Mouse (Mus musculus) liver, adult 2 months (tissue): ENCODE data around the gene Zyx. TPM values are rescaled to one million over a fixed set of nuclear protein-coding genes. Genes with fewer than 3 reads are reported as not detected.

Source experiments
- DNase-seq: peaks from one replicate; pipeline ENCODE4 v3.0.0-alpha.2; 2011; ENCODE audit warnings: low read depth, low spot score; ENCODE audit errors: extremely low read depth
- H3K27ac ChIP-seq: fragments of 200-500 bp; replicated peaks from 2 replicates; pipeline ENCODE4 v1.5.1; 2012; ENCODE audit warnings: low read depth, mild to moderate bottlenecking, control low read depth, inconsistent platforms, low read length; ENCODE audit not compliant: insufficient read depth
- H3K27me3 ChIP-seq: fragments of 200-500 bp; 2 replicates; pipeline ENCODE4 v1.6.1; 2012; ENCODE audit warnings: mild to moderate bottlenecking, moderate library complexity, low read length, inconsistent platforms; ENCODE audit not compliant: control insufficient read depth, insufficient read depth
- H3K36me3 ChIP-seq: fragments of 200-500 bp; 2 replicates; pipeline ENCODE4 v1.6.1; 2012; ENCODE audit warnings: low read length, inconsistent platforms; ENCODE audit not compliant: control insufficient read depth, insufficient read depth
- H3K4me1 ChIP-seq: fragments of 200-500 bp; 2 replicates; pipeline ENCODE4 v1.6.1; 2011; ENCODE audit warnings: low read length; ENCODE audit not compliant: control insufficient read depth, insufficient read depth
- H3K4me3 ChIP-seq: fragments of 200-500 bp; 2 replicates; pipeline ENCODE4 v1.5.1; 2011; ENCODE audit warnings: low read depth, mild to moderate bottlenecking, control low read depth, low read length, moderate library complexity; ENCODE audit not compliant: insufficient read depth
- H3K79me2 ChIP-seq: fragments of 200-500 bp; 2 replicates; pipeline ENCODE4 v1.6.1; 2012; ENCODE audit warnings: inconsistent platforms, mild to moderate bottlenecking, low read length, moderate library complexity; ENCODE audit not compliant: control insufficient read depth, insufficient read depth
- H3K9ac ChIP-seq: fragments of 200-500 bp; 2 replicates; pipeline ENCODE4 v1.6.1; 2012; ENCODE audit warnings: low read depth, mild to moderate bottlenecking, control low read depth, inconsistent platforms, low read length
- CTCF ChIP-seq: fragments of 200-500 bp; IDR thresholded peaks from 2 replicates; pipeline ENCODE4 v1.5.1; 2011; ENCODE audit warnings: low read depth, low read length, control low read depth
- POLR2A ChIP-seq: fragments of 200-500 bp; IDR thresholded peaks from 2 replicates; pipeline ENCODE4 v1.6.1; 2011; ENCODE audit warnings: low read length, control low read depth; ENCODE audit not compliant: insufficient read depth; ENCODE audit errors: extremely low read depth
- WGBS: fragments of 180-500 bp; shearing (Covaris S2); methylation state at CpG from one replicate; pipeline ENCODE4 v1.1.7; 2018; 5-methylcytosine and 5-hydroxymethylcytosine counted together
- polyA plus RNA-seq: library from polyadenylated mRNA; depleted of rRNA; stranded (reverse); fragments of >200 nt; gene quantifications from 2 replicates; pipeline ENCODE4 v1.2.3, GENCODE M21; 2012; rRNA removed
- total RNA-seq: library from RNA; depleted of rRNA; stranded (reverse); fragments of >200 nt; gene quantifications from 2 replicates; pipeline ENCODE4 v1.2.3, GENCODE M21; 2014; rRNA removed

Zyx gene
- 6.4 and 9.5 TPM in 2 replicates for total RNA-seq
- polyA plus RNA-seq = 43.1 and 49.8 TPM in 2 replicates

- Histone ChIP-seq H3K36me3 (no peaks in the 10 kb centered on the region), H3K27me3 (no peaks in the 10 kb centered on the region), H3K27ac (peak within 1 kb of the TSS; percentile 81), H3K79me2 (peaks cover 3% of the 10 kb centered on the region; the same call in 1 of the 2 replicates), H3K9ac (peak within 1 kb of the TSS; percentile 98), H3K4me3 (peak within 1 kb of the TSS; percentile 68), H3K4me1 (peaks cover 19% of the 10 kb centered on the region)
- WGBS = under 1% methylated on average over 34 of the region's 36 CpGs
- TF ChIP-seq POLR2A (0 out of 2 replicates have a peak, but pooled peaks have one; percentile 25), CTCF (0 out of 2 replicates have a peak, but pooled peaks have one; percentile 28)
- DNase-seq = peak; percentile 85
Observed at GRCm38 (mm10) chr6:42349426-42350020, at the start of gene Zyx. Gene Zyx (plus strand): TSS chr6:42349630.

DNA sequence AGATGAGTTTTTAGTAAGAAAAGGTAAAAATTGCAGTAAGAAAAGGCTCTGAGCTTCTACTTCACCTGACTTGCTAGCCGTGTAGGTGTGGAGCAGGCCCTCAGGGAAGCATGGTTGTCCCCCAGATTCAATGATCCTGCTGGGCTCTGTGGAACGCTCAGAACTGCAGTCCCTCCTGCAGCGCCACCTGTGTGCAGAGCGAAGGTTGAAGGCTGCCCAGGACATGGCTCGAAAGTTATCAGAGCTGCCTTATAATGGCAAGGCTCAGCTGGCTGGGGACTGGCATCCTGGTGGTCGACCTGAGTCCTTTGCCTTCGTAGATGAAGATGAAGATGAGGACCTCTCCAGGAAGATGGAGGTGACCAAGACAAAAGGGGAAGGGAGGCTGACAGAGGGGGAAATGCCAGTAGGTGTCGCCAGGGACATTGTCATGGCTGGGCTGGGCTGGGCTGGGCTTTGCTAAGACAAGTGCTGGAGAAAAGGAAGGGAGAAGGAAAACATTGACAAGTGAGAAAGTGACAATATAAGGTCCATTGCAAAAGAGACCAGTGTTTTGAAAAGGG is 39.5 kb upstream of the Zyx start:
- Histone ChIP-seq H3K4me3 (no peak overlapping the region), H3K27me3 (no peaks in the 10 kb centered on the region), H3K27ac (no peak overlapping the region), H3K36me3 (no peaks in the 10 kb centered on the region), H3K9ac (no peak overlapping the region), H3K79me2 (no peaks in the 10 kb centered on the region), H3K4me1 (no peaks in the 10 kb centered on the region)
- TF ChIP-seq CTCF = peak; percentile 34
- no peak for TF ChIP-seq POLR2A
- 58% methylated on average over 8 of the region's 8 CpGs for WGBS
- DNase-seq = no peak

DNA sequence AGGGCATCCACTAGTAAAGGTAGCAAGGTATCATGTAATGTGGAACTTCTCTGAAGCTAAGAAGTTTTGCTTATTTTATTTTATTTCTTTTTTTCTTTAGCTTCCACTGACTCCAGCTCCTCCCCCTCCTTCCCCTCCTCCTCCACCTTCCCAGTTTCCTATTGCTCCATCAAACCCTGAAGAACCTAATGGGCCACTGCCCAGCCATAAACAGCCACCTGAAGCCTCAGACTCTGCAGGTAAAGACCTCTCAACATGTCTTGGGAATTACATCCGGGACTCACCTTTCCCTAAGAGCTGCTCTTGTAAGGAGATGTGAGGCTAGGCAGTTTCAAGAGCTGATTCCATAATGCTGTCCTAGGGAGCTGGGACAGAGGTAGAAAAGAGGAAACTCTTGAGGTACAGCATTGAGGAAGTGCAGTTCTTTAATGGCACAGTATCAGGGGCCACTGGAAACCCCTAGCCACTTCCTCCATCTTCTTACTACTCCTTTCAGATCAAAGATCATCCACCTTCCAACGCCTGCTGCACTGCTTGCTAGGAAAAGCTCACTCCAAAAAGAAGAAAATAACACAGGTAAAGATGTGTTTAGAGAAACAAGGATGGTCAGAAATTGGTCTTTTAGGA is 38.9 kb upstream of the Zyx start:
- 82% methylated on average over 2 of the region's 2 CpGs for WGBS
- TF ChIP-seq CTCF (no peak), POLR2A (no peak)
- DNase-seq = no peak
- Histone ChIP-seq H3K36me3 (no peaks in the 10 kb centered on the region), H3K4me1 (no peaks in the 10 kb centered on the region), H3K9ac (no peak overlapping the region), H3K27me3 (no peaks in the 10 kb centered on the region), H3K4me3 (no peak overlapping the region), H3K79me2 (no peaks in the 10 kb centered on the region), H3K27ac (no peak overlapping the region)

- H3K27ac ChIP-seq = no peak overlapping the region
- TF ChIP-seq POLR2A = no peak
- no peak for TF ChIP-seq CTCF
- no peaks in the 10 kb centered on the region for H3K36me3 ChIP-seq
- no peaks in the 10 kb centered on the region for H3K4me1 ChIP-seq
- H3K4me3 ChIP-seq = no peak overlapping the region
- 83% methylated on average over 4 of the region's 4 CpGs for WGBS
- no peak for DNase-seq
- H3K9ac ChIP-seq = no peak overlapping the region
- no peaks in the 10 kb centered on the region for H3K79me2 ChIP-seq
- peaks cover 3% of the 10 kb centered on the region for H3K27me3 ChIP-seq
Observed at GRCm38 (mm10) chr6:42318293-42318692, 31.1 kb upstream of the Zyx start.

DNA sequence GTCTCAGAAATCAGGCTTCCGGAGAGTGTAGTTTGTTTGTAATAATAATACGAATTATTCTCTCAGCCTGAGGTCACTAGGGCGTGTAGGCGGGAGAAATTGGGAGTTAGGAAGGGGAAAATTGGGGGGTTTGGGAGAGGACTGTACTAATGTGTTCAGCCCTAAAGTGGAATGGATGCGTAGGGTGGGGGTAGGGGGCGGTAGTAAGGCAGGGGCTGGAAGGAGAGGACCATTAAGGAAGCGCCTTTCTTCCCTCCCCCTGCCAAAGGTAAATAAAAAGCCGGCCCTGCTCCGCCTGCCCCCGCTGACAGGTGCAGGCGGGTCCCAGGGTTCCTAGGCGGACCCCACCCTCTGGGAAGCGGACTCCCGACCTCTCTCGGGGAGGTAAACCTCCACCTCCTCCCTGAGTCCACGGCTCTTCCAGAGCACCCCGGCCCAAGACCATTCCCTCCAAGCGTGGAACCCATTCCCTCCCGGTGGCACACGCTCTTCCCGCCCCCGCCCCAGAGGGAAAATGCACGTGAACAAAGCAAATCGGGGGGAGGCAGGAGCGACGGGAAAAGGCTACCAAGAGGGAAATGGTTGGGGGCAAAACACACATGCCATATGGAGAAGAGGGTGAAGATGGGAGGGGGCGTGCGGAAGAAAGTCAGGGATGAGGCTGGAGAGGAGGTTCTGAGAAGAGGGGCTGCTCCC is 25.9 kb upstream of the Zyx start:
- Histone ChIP-seq H3K27me3 (peaks cover 19% of the 10 kb centered on the region), H3K9ac (no peak overlapping the region), H3K4me1 (no peaks in the 10 kb centered on the region), H3K79me2 (no peaks in the 10 kb centered on the region), H3K27ac (no peak overlapping the region), H3K4me3 (no peak overlapping the region), H3K36me3 (no peaks in the 10 kb centered on the region)
- 6% methylated on average over 28 of the region's 28 CpGs for WGBS
- no peak for DNase-seq
- TF ChIP-seq POLR2A (no peak), CTCF (no peak)
